Mouse (Mus musculus): Measurements from ENCODE around the gene Rab8b.
"Not testable (repeated sequence)": the region's sequence is repeated elsewhere in the genome, so short reads cannot be mapped to it uniquely, and the experiment has no call there.

The Rab8b gene

DNA sequence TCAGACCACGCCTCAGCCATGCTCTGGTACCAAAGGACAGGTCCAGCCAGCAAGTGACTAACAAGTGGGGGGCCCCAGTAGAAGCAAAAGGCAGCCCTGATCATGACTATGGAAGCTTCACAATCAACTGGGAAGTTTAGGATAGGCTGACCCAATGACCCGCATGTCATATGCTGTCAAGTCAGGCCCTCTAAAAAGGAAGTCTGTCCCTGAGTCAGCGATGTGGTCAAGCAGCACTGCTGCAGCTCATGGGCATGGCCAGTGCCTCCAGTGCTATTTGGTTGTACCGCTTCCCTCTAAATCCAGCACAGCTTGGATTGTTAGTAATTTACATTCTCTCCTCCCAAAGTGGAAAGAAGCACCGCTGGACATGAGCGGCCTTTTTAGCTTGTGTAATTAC, 32.7 kb downstream of the Rab8b start:
- DNase-seq = no peak

DNA sequence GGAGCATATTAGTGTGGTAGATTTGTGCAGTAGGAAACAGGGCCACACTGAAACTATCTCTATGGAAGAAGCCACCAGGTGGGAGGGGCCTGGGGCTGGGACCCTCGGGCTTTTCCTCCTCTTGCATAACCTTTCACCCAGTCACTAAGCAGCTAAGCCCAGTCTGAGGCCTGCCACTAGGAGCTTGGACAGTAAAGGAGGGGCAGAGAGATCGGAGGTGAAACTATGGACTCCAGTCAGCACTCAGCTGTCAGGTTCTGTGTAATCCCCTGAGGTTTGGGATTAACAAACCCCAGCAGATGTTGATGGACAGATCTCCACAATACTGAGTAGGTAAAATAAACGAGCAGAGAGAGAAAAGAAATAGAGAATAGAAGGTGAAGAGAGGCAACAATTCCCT, 33.1 kb downstream of the Rab8b start:
- DNase-seq = no peak

DNA sequence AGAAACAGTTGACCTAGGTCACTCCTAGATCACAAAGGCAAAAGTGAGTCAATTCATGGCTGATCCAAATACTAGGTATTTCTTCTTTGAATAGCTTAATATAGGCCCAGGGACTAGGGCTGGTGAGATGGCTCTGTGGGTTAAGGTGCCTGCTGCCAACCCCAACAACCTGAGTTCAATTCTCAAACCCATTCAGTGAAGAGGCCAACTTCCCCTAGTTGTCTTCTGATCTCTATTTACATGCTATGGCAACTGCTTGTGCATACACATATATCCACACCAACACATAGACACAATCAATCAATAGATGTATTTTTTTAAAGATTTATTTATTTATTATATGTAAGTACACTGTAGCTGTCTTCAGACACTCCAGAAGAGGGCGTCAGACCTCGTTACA, 34.9 kb downstream of the Rab8b start:
- no peak for DNase-seq

DNA sequence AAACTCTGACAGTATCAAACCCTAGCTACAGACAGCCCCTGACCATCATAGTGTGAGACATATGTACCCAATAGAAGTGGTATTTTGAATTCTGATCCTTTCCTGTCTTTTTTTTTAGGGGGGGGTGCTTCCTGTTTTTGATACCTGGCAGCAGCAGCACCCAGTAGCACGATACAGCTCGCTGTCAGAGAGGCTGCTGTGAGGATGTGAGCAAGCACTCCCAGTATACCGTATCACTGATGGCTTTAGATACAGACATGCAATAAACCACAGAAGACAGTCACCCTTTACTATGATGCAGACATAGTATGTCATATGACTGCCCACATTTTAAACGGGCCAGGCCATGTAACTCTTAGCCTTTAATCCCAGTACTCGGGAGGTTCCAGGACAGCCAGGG, 36.0 kb downstream of the Rab8b start:
- DNase-seq = no peak

DNA sequence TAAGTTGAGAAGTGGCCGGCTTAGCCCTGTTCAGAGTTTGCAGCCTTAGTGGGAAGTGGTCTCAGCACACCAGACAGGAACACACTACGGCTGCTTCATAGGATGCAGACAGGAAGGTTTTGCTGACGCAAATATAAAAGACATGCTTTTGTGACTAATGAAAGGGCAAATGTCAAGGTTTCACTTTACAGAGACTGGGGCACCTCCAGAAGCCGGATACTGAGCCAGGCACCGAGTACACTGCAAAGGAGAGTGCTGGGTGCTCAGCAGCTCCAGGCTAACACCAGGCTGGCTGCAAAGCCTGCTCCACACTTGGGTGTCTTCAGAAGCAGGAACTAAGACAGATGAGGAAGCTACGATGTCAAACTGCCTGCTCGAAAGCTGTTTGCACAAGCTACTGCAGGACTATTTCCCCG, 37.1 kb downstream of the Rab8b start:
- no peak for DNase-seq

DNA sequence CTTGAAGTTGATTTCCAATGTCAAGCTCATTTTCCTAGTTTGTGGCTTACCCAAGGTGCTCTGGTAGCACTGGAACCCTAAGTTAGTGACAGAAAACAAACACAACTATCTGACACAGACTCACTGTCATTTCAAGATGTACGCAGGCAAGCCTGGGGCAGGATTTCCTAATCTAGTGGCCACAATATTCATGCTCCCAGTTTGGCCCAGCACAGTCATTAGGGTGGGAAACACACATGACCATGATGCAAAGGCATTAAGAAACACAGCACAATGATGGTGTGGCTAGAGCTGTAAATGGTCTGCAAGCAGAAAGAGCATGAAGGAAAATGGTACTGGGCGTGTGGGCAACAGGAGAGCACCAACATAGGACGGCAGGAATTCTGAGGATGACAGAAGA, 37.6 kb downstream of the Rab8b start:
- no peak for DNase-seq

DNA sequence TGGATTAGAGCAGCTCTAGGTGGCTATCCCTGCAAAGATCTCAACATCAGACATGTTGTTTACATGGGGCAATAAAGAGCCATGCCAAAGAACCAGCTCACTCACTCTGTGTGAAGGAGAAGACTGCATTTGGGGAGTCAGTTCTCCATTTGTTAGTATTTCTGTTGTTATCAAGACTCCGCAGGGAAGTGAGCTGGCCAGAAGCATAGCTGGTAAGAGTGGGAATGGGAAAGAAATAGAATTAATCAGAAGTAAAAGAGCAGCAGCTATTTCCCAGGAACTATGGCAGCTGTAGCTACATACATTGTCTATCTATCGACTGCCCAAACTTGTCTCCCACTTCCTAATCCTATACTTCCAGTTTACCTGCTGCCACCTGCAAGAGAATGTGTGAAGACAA, 38.7 kb downstream of the Rab8b start:
- no peak for DNase-seq

DNA sequence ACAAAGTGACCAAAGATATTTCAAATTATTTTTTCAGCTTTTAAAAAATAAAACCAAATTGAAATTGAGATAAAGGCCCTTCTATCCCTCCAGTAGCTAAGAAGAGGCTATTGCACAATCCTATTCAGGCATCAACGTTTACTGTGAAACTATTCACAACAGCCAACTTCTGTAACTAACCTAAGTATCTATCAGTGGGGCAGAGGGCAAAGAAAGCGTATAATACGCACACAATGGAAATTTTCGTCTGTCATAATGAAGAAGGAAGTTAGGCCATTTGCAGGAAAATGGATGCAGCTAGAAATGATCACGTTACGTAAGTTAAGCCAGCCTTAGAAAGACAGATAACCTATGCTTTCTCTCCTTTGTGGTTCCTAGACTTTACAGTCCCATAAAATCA, 40.0 kb downstream of the Rab8b start:
- no peak for DNase-seq

DNA sequence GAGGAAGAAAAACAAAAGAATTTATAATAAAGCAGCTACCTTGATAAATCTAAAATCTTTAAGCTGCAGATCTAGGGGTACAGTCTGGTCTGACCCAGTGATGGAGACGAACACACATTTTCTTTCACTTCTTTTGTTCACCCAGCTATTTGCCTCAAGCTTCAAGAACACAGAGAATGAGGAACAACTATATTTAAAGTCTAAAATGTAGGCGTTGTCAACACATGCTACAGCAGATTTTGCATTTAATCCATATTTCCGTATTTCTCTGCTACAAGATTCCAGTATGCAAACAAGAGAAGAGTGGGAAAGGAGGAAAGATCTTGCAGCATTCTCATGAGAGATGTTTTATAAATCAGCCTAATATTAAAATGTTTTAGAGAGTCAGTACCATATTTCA, 40.6 kb downstream of the Rab8b start:
- no peak for DNase-seq

DNA sequence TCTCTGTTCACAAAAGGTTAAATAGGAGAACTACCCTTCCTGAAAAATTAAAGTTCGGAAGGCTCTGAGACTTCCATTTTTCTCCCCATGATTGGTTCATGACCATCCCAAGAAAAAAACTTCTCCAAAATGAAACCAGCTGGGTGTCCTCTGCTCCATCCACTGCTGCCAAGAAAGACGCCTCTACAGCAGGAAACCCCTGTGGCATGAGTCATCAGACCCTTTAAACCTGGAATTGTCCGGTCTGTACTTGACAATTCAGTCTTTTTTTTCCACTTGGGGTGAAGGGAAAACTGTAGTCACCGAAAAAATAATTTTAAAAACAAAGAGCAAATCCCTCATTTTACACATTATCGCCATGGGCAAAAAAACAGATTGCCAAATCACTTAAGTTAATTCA, 42.9 kb downstream of the Rab8b start:
- peak; percentile 50 for DNase-seq

DNA sequence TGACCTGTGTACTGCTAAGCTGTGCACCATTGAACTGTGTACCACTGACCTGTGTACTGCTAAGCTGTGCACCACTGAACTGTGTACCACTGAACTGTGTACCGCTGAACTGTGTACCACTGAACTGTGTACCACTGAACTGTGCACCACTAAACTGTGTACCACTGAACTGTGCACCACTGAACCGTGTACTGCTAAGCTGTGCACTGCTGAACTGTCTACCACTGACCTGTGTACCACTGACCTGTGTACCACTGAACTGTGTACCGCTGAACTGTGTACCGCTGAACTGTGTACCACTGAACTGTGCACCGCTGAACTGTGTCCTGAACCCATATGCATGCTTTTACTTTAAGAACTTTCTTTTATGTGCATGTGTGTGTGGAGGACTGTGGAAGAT, 45.2 kb downstream of the Rab8b start:
- DNase-seq = no peak

DNA sequence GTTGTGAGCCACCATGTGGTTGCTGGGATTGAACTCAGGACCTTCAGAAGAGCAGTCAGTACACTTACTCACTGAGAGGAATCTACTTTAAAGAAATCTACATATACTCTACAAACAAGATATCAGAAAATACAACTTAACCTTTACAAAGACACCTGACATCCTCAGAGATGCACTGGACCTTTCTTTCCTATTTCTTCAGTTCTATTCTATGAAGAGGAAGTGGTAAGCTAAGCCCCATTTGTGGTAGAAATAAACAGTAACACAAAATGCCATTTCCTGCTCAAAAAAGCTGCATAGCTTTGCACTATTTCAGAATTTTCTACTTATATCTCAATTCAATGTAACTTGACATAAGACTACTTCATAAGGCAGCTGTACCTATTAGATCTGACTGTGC, 46.0 kb downstream of the Rab8b start:
- DNase-seq = no peak

DNA sequence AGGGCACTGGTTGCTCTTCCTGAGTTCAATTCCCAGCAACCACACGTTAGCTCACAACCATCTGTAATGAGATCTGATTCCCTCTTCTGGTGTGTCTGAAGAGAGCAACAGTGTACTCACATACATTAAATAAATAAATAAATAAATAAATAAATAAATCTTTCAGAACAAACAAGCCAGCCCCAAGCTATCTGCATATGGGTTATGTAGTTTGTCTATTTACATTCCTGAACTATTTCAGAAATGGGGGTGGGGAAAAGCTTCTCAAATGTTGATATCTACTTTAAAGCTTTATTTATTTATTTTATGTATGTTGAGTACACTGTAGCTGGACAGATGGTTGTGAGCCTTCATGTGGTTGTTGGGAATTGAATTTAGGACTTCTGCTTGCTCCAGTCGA, 46.5 kb downstream of the Rab8b start:
- not testable (repeated sequence) for DNase-seq

DNA sequence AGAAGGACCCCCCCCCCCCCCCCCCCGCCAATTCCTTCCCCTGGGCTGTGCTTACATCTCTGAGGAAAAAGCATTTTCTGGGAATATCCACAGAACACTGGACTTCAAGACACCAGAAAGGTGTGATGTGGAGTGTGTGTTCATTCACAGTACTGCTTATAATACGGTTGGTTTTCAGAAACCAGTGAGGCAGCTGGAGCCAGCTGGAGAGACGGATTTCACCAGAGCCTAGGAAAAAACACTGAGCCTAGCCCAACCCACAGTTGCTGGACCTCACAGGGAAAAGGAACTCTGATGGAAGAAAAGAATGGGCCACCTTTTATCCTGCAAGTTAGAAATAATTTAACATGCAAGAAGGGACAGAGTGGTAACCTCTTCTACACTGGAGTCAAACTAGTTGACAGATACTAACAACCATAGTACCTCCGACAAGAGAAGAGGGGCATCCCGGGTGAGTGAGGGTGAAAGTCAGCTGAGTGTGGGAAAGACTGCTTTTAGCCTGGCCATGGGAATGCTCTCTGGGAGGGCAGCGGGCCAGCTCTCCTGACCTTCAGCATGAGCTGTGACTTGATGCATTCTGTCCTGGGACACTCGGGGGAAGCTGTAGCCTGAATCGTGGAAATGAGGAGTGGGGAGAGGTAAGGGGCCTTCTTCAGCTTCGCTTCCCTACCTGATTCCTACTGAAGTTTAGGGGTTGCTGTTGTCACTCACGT, 47.3 kb downstream of the Rab8b start:
- peak; percentile 81 for DNase-seq

DNA sequence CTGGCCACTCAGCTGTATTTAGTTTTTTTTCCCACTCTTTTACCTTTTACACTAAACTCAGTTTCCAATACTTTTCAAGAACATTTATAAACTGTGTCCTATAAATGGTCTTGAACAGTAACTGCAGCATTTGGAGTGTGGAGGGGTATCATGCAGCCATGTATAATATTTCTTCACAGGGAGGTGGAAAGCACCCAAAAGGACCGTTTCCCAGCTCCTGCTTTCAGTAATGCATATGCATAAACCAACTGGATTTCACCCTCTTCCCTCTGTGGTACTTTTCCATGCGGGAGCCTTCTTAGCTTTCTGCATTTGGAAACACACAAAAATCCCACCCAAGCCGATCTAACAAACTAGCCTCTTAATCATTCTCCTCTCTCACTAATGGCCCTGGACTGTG, 54.8 kb downstream of the Rab8b start:
- DNase-seq = no peak

DNA sequence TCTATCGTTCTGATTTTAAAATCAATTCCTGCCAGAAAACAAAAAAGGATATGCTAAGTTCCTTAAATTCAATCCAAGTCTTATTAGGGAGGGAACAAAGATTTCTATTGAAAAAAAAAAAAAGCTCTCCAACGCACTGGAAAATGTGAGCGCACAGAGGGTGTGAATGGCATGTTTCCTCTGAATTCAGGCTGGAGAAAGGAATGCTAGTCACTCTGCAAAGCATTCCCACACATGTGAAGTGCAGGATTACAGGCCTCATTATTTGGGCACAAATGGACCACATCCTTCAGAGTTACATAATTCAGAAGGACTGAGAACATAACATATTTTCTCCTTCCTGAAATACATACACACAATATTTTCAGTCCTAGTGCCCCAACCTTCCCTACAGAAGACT, 56.0 kb downstream of the Rab8b start:
- peak; percentile 28 for DNase-seq

DNA sequence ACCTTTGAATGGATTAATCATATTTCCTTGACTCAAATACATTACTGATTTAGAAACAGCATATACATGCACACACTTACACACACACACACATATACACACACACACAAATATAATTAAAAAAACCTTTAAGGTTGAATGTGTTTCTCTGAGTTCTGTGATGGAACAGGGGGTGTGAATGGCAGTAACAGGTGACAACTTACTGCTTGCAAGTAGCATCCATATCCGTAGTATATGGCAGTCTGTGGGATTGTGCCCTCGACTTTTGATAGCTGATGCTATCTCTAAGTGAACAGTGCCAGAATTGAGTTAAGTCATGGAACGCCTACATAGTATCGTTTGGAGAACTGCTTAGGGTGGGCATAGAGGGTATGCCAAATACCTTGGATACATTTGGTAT, 57.3 kb downstream of the Rab8b start:
- DNase-seq = no peak

DNA sequence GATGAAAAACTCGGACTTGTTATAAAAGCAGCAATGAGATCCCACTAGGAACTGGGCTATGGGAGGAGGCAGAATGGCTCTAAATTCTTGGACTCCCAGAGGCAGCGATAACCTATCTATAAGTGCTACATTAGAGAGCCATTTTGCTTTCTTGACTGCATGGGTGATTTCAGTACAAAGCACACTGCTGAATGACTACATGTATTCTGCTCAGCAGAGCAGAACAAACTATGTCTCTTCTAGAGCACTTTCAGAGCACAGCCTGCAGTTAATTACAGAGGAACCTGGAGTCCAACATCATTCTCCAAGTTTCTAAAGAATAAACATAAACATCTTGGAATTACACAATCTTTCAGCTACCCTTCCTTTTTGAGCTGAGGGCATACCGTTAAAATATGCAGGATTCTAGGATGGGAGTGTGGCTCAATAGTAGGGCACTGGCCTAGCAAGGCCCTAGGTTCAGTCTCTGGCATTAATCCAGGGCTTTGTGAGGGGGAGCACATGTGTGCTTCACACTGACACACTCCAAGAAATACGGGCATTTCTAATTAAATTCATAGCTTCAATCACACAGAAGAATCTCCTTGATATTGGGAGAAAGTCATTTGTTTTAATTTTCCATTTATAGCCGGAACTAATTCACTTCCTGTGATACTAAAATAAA, 58.3 kb downstream of the Rab8b start:
- no peak for DNase-seq

DNA sequence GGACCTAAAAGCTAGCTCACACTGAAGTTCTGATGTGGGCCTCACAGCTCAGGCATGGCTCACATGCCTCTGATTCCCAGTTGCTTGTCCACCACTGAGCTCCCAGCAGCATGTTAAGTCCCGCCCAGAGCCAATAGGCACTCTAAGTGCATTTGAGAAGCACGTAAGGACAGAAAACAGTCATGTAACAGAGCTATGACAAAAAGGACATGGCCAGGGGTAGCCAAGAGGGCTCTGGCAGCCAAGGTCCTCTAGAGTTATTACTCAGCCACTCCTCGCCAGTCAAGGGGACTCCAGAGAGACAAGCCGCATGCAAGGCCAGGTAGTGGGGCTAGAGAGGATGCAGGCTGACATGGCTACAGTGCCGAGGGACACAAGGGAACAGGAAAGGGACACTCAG, 60.0 kb downstream of the Rab8b start:
- DNase-seq = no peak

DNA sequence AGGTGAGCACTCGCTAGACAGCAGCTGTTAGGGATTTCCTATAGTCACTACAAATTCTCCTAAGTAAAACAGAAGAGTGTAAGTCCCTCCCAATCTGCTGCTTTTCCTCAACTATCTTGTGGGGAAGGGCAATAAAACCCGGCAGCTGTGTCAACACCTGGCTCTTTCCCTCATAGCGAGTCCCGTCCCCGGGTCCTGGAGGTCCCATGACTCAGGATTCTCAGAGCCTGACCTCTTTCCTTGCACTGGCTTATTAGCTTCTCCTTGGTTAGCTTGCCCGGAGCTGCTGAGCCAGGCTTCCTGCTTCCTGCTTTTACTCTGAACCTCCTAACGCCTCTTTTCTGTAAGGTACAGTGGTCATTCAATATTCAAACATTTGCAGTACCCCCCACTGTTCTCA, 63.6 kb downstream of the Rab8b start:
- DNase-seq = no peak

DNA sequence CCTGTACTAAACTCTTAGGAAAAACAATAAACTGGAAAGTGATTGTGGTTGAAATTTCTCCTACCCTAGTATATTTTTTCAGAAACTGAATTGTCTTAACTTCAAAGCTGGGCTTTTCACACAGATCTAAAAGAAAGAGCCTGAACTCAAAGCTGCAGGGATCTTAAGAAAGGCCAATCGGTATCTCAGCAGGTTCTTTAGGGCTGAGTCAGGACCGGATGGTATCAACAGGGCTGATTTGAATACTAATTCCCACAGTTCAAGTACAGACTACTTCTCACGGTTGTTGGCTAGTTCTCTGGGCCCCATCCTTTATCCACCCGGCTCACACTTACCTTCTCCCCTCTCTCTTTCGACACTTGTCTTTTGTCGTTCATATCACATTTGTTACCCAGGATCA, 66.9 kb downstream of the Rab8b start:
- no peak for DNase-seq

DNA sequence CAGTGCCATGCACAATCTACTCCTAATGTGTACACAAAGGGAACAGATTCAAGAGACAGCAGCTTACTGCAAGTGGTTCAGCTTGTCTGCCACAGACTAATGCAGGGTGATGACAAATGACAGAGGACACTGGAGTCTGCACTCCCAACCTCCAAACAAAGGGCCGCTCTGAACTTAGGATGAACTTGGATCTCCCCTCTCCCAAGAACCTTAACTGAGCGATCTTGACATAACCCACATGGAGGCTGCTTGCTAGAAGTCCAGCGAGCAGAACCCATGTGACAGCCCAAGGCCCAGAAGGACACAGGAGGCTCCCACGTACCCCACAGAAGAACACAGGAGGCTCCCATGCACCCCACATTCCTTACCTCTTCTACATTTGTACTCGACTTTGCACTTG, 68.5 kb downstream of the Rab8b start:
- DNase-seq = peak; percentile 28

DNA sequence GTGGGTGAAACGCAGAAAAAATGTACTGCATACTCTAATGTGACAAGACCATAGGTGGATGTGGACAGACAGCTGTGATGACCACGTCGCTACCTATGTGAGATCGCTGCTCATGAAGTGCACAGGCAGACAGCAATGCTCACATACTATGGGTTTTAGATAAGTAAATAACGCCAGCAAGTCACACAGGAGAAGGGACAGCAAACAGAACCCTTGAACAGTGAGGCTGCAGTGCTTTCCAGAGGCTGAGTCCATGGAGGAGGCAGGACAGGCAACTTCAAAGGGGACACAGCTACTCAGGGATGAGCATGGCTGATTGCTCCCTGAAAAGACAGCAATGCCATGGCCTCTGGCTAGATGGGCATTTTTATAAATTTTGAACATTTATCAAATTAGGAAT, 72.7 kb downstream of the Rab8b start:
- no peak for DNase-seq

DNA sequence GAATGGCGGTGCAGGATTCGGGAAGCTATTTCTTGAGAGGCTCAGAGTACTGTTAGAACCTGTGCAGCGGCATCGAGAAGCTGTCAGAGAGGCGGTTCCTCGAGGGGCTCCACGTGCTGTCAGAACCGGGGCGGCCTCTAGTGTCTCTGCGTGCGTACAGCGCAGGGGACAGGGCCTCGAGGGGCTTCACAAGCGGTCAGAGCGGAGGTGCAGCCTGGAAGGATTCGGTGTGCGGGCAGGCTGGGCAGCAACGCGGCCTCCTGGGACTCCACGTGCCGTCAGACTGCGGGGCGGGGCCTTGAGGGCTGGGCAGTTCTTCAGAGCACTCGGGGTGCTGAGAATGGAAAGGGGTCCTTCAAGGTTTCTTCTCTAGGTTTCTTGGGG, 84.4 kb downstream of the Rab8b start:
- DNase-seq = peak; percentile 47

All from lung, postnatal 14 days (tissue).